Mouse (Mus musculus) small intestine, adult 2 months (tissue): ENCODE data around the gene Pdzd9. TPM values are rescaled to one million over a fixed set of nuclear protein-coding genes. Genes with fewer than 3 reads are reported as not detected.

Experiments used
- H3K27ac ChIP-seq: fragments of 200-500 bp; 2 replicates; pipeline ENCODE4 v1.5.1; 2012; ENCODE audit warnings: low read depth, low read length, control low read depth, inconsistent platforms; ENCODE audit not compliant: insufficient read depth
- H3K27me3 ChIP-seq: fragments of 200-500 bp; 2 replicates; pipeline ENCODE4 v1.6.1; 2012; ENCODE audit warnings: mild to moderate bottlenecking, moderate library complexity, low read length, inconsistent platforms; ENCODE audit not compliant: control insufficient read depth, insufficient read depth
- H3K36me3 ChIP-seq: fragments of 200-500 bp; 2 replicates; pipeline ENCODE4 v1.6.1; 2012; ENCODE audit warnings: mild to moderate bottlenecking, low read length, control low read depth, inconsistent platforms; ENCODE audit not compliant: control insufficient read depth, insufficient read depth
- H3K4me1 ChIP-seq: fragments of 200-500 bp; 2 replicates; pipeline ENCODE4 v1.6.1; 2012; ENCODE audit warnings: low read length, inconsistent platforms, mixed read lengths; ENCODE audit not compliant: control insufficient read depth, insufficient read depth, insufficient read length
- H3K4me3 ChIP-seq: fragments of 200-500 bp; 2 replicates; pipeline ENCODE4 v1.5.1; 2012; ENCODE audit warnings: low read depth, mild to moderate bottlenecking, control low read depth, inconsistent platforms, low read length, moderate library complexity
- CTCF ChIP-seq: fragments of 200-500 bp; IDR thresholded peaks from 2 replicates; pipeline ENCODE4 v1.5.1; 2012; ENCODE audit warnings: low read depth, mild to moderate bottlenecking, control low read depth, inconsistent platforms, low read length, moderate library complexity, mixed read lengths; ENCODE audit not compliant: insufficient replicate concordance, insufficient read length; ENCODE audit errors: extremely low read depth
- POLR2A ChIP-seq: fragments of 200-500 bp; IDR thresholded peaks from 2 replicates; pipeline ENCODE4 v1.6.1; 2012; ENCODE audit warnings: low read depth, mild to moderate bottlenecking, control low read depth, inconsistent platforms, low read length, moderate library complexity
- WGBS: fragments of 180-500 bp; shearing (Covaris S2); methylation state at CpG from one replicate; pipeline ENCODE4 v1.1.7; 2018; 5-methylcytosine and 5-hydroxymethylcytosine counted together
- polyA plus RNA-seq: library from polyadenylated mRNA; depleted of rRNA; stranded (reverse); fragments of >200 nt; gene quantifications from 2 replicates; pipeline ENCODE4 v1.2.3, GENCODE M21; 2012

Pdzd9 gene
- polyA plus RNA-seq, 1 experiment: not detected

DNA sequence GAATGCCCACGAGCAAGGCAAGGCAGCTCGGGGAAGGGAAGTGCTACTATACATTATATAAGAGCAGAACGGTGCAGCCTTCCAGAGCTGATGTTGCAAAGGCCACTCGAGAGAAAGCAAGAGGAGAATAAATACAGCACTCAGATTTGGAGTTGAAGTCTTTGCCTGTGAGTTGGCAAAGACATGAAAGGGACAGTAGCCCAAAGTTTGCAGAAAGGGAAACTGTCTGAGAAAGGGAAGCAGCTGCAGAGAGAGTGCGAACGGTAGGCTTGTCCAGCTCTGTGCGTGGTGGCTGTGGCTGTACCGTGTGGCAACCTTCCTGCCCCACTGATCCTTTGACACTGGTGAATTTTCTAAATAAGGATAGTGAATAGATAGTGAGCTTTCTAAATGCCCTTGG lies 8.9 kb upstream of the Pdzd9 start:
- Histone ChIP-seq H3K4me1 (peaks cover 4% of the 10 kb centered on the region; the same call in 1 of the 2 replicates), H3K36me3 (no peaks in the 10 kb centered on the region), H3K27ac (no peak overlapping the region), H3K4me3 (no peak overlapping the region), H3K27me3 (no peaks in the 10 kb centered on the region)
- WGBS: 32% methylated on average over 8 of the region's 8 CpGs
- TF ChIP-seq CTCF: no peak
- no peak for TF ChIP-seq POLR2A

GRCm38 (mm10) chr7:120677764-120678531 lies 7.8 kb upstream of the Pdzd9 start:
- H3K4me1 ChIP-seq: peaks cover 4% of the 10 kb centered on the region; the same call in 1 of the 2 replicates
- 1% methylated on average over 42 of the region's 42 CpGs for WGBS
- H3K36me3 ChIP-seq: no peaks in the 10 kb centered on the region
- no peak overlapping the region for H3K27ac ChIP-seq
- H3K4me3 ChIP-seq: peak overlapping the region; percentile 72
- H3K27me3 ChIP-seq: no peaks in the 10 kb centered on the region
- no peak for TF ChIP-seq CTCF

DNA sequence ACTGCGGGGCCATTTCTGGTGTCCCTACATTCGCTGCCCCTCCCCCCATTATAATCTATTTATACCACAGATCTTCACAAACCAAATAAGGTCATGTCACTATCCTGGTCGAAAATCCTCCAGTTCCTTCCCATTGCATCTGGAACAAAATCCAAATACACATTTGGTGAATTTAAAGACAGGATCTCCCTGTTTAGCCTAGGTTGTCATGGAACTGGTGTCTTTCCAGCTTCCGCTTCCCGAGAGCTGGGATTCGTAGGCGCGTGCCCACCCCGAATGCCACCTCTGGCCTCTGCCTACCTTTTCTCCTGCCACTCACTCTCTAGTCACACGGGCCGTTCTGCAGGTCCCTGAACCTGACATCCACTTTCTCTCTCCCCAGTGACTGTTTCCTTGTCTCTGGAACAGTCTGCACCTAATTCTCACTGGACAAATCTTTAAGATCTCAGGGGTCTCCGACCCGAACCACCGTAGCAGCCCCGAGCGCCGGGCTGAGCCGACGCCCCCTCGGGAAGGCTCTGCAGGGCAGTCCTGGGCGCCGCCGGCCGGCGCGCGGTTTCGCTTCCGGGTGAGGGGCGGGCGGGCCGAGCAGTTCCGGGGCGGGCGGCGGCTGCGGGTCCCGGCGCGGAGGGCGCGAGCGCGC lies 7.0 kb upstream of the Pdzd9 start, which contains the start of gene Mosmo:
Gene Mosmo, plus strand, starts transcription at position 618 of the 643 bp plus-strand sequence.
- TF ChIP-seq POLR2A (peak; percentile 53; the same call in 1 of the 2 replicates), CTCF (no peak)
- Histone ChIP-seq H3K4me1 (peaks cover 4% of the 10 kb centered on the region; the same call in 1 of the 2 replicates), H3K4me3 (peak within 1 kb of the TSS; percentile 72), H3K27me3 (no peaks in the 10 kb centered on the region), H3K36me3 (no peaks in the 10 kb centered on the region), H3K27ac (peak within 1 kb of the TSS; percentile 50; the same call in 1 of the 2 replicates)
- under 1% methylated on average over 43 of the region's 44 CpGs for WGBS

DNA sequence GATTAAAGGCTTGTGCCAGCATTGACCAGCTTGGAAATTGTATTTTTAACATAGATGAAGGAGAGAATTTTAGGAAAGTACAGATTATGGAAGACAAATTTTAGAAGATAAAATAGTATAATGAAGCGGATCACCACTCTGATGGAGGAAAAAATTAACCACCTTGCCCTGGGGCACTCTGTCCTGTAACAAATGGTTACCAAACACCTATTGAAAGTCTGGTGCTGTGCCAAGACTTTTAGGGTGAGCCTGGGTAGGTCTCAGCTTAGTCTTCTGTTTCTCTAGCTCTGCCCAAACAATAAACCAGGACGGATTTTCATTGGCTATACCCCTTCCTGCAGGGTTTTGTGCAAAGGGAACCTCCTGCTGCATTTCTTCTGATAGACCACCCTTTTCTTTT lies 1.1 kb upstream of the Pdzd9 start:
- Histone ChIP-seq H3K4me3 (no peak overlapping the region), H3K36me3 (no peaks in the 10 kb centered on the region), H3K27ac (no peak overlapping the region), H3K4me1 (no peaks in the 10 kb centered on the region), H3K27me3 (no peaks in the 10 kb centered on the region)
- TF ChIP-seq CTCF (no peak), POLR2A (no peak)
- WGBS: 58% methylated on average over 2 of the region's 2 CpGs

DNA sequence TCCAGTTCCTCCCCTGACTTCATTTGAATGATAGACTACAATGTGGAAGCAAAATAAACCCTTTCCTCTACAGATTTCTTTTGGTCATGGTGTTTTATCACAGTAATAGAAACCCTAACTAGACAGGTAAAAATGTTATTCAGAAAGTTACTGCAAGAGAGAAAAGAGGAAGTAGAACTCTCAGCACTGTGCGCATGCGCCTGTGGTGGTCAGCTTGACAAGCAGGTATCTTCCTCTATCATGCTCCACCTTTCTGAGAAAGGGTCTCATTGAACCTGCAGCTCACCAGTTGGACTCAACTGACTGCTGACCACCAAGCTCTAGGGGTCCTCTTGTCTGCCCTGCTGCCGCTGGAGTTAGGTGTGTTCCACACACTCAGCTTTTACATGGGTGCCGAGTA lies 8.1 kb downstream of the Pdzd9 start:
- TF ChIP-seq POLR2A (no peak), CTCF (no peak)
- 81% methylated on average over 4 of the region's 4 CpGs for WGBS
- no peaks in the 10 kb centered on the region for H3K27me3 ChIP-seq
- H3K36me3 ChIP-seq: peaks cover 33% of the 10 kb centered on the region
- H3K27ac ChIP-seq: no peak overlapping the region
- H3K4me3 ChIP-seq: no peak overlapping the region
- H3K4me1 ChIP-seq: no peaks in the 10 kb centered on the region

- Histone ChIP-seq H3K4me3 (no peak overlapping the region), H3K36me3 (peaks cover 77% of the 10 kb centered on the region), H3K27me3 (no peaks in the 10 kb centered on the region), H3K27ac (no peak overlapping the region), H3K4me1 (no peaks in the 10 kb centered on the region)
- TF ChIP-seq CTCF (no peak), POLR2A (no peak)
- WGBS: 75% methylated on average over 2 of the region's 2 CpGs
These were observed 22.3 kb downstream of the Pdzd9 start for GRCm38 (mm10) chr7:120647849-120648248.

DNA sequence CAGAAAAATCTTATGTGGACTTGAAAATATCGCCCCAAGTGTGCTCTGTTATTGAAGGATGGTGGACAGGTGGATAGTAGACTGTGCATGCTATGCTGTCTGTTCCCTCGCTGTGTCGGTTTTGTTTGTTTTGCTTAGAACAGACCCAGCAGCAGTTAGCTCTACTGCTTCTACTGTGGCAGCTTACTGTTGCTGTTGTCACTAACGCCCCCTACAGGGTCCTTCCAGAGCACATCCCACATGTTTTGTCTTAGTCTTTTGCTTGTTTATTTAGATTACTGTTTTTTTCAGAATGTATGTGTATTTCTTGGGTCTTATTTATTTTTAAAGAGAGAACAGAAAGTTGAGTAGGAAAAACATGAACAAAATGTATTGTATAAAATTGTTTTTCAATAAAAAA lies 26.9 kb downstream of the Pdzd9 start:
- Histone ChIP-seq H3K27me3 (no peaks in the 10 kb centered on the region), H3K4me3 (no peak overlapping the region), H3K4me1 (no peaks in the 10 kb centered on the region), H3K36me3 (peaks cover 69% of the 10 kb centered on the region), H3K27ac (no peak overlapping the region)
- TF ChIP-seq CTCF: no peak
- no peak for TF ChIP-seq POLR2A
- WGBS: 71% methylated on average over 4 of the region's 4 CpGs
